Mouse (Mus musculus) cortical plate, adult 2 months (tissue): Measurements from ENCODE around the gene Dzip1.

Experiments
- CTCF ChIP-seq: fragments of 200-500 bp; IDR thresholded peaks from 2 replicates; pipeline ENCODE4 v1.5.1; 2011; ENCODE audit warnings: mild to moderate bottlenecking, control low read depth, low read length; ENCODE audit not compliant: insufficient read depth; ENCODE audit errors: extremely low read depth
- POLR2A ChIP-seq: fragments of 200-500 bp; IDR thresholded peaks from 2 replicates; pipeline ENCODE4 v1.6.1; 2011; ENCODE audit warnings: mild to moderate bottlenecking, low read length, control low read depth; ENCODE audit not compliant: insufficient read depth; ENCODE audit errors: extremely low read depth

DNA sequence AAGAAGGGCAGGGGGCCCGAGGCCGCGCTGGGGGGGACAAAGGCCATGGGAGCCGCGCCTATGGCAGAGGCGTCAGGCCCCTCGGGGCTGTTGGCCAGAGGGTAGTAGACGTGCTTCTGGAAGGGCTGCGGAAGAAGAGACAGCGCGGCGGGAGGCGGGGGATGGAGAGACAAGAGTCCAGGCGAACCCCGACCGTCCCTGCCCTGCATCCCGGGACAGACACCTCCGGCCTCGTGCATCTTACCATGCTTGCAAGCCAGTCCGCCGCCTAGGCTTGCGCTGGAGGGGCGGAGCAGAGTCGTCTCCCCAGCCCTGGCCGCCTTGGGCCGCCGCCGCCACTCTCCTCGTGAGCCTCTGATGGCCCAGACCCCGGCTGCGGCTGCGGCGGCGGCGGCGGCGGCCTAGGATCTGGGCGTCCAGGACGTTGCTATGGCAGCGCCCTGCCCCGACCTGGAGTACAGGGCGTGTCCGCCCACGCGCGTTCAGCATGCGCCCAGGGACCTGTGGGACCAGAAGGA lies 2.5 kb downstream of the Dzip1 start:
- TF ChIP-seq CTCF (no peak), POLR2A (no peak)
